Mouse (Mus musculus): ENCODE data around the gene Itpk1. TPM values are rescaled to one million over a fixed set of nuclear protein-coding genes. Genes with fewer than 3 reads are reported as not detected.

Itpk1 gene
- polyA plus RNA-seq, 1 experiment from 2014 or later, result 40.6 TPM

DNA sequence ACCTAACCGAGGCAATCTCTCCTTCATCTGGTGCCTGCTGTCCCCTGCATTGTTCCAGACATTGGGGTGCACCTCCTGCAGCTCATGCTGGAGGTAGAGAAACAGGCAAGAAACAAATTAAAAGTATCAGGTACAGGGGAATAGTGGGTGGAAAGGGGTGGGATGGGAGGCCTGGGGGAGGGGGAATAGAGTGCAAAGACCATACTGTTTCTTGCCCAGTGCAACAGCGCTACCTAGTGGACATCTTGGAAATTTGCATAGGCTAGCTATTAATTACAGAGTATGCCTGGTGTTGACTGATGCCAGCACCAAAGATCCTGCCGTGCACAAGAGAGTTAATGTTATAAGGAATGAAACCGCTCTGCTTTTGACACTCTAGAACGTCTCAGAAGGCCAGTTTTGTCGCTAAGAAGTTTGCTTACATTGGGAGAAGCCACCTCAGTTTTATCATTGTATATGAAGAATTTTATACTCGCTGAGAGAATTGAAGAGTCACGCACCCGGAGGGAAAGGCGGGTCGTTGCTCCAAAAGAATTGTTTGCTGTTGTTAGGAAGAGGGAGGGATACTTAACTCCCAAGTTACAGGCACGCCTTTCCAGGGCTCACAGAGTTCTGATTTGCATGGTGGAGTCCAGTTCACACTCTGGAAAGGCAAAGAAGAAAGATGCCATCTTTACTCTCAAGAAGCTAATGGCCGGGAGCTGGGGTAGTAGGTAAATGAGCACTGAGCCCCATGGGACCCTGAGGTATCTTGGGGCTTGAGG lies 15.0 kb upstream of the Itpk1 start:
- H3K9ac ChIP-seq (replicated peaks; ENCODE audit: low read depth, low read length), result no peak overlapping the region
- no peak overlapping the region for H3K4me3 ChIP-seq (ENCODE audit: low read depth, low read length)
- no peaks in the 10 kb centered on the region for H3K27me3 ChIP-seq (ENCODE audit: control insufficient read depth, insufficient read depth, low read length)
- H3K27ac ChIP-seq (ENCODE audit: low read depth, low read length), result no peak overlapping the region
- no peaks in the 10 kb centered on the region for H3K36me3 ChIP-seq (ENCODE audit: control insufficient read depth, insufficient read depth, low read length)
- H3K4me1 ChIP-seq (ENCODE audit: control insufficient read depth, insufficient read depth, low read length), result no peaks in the 10 kb centered on the region
- no peaks in the 10 kb centered on the region for H3K9me3 ChIP-seq (ENCODE audit: control insufficient read depth, low read length)
- WGBS, result 28% methylated on average over 13 of the region's 13 CpGs
- ATAC-seq (ENCODE audit: low read depth), result peak; percentile 89
- H3K4me2 ChIP-seq (ENCODE audit: low read depth, low read length), result no peak overlapping the region

GRCm38 (mm10) chr12:102714654-102715395 lies 10.1 kb upstream of the Itpk1 start:
- Histone ChIP-seq H3K4me3 (ENCODE audit: low read depth, low read length) (no peak overlapping the region), H3K27ac (ENCODE audit: low read depth, low read length) (no peak overlapping the region), H3K9me3 (ENCODE audit: control insufficient read depth, low read length) (no peaks in the 10 kb centered on the region), H3K9ac (replicated peaks; ENCODE audit: low read depth, low read length) (no peak overlapping the region), H3K27me3 (ENCODE audit: control insufficient read depth, insufficient read depth, low read length) (no peaks in the 10 kb centered on the region), H3K4me1 (ENCODE audit: control insufficient read depth, insufficient read depth, low read length) (no peaks in the 10 kb centered on the region), H3K4me2 (ENCODE audit: low read depth, low read length) (no peak overlapping the region), H3K36me3 (ENCODE audit: control insufficient read depth, insufficient read depth, low read length) (no peaks in the 10 kb centered on the region)
- ATAC-seq (ENCODE audit: low read depth), result no peak
- 85% methylated on average over 10 of the region's 10 CpGs for WGBS

DNA sequence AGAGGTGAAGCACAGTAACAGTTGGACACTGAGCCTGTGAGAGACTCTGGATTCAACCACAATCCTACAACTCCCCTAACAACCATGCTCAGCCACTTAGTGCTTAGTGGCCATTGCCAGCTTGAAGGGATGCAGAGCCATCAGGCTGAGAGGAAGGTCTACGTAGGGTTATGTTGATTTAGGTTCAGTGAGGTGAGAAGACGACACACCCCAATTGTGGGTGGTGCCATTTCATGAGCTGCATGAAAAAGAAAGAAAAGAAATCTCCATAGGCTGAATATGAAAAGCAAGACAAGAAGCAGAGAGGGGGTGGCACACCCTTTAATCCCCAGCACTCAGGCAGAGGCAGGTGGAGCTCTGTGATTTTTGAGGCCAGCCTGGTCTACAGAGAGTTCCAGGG lies 9.4 kb upstream of the Itpk1 start:
- no peak overlapping the region for H3K27ac ChIP-seq (ENCODE audit: low read depth, low read length)
- WGBS, result 73% methylated on average over 2 of the region's 2 CpGs
- no peak overlapping the region for H3K4me2 ChIP-seq (ENCODE audit: low read depth, low read length)
- no peak overlapping the region for H3K9ac ChIP-seq (replicated peaks; ENCODE audit: low read depth, low read length)
- no peaks in the 10 kb centered on the region for H3K4me1 ChIP-seq (ENCODE audit: control insufficient read depth, insufficient read depth, low read length)
- ATAC-seq (ENCODE audit: low read depth), result no peak
- H3K4me3 ChIP-seq (ENCODE audit: low read depth, low read length), result no peak overlapping the region
- H3K27me3 ChIP-seq (ENCODE audit: control insufficient read depth, insufficient read depth, low read length), result no peaks in the 10 kb centered on the region
- no peaks in the 10 kb centered on the region for H3K9me3 ChIP-seq (ENCODE audit: control insufficient read depth, low read length)
- no peaks in the 10 kb centered on the region for H3K36me3 ChIP-seq (ENCODE audit: control insufficient read depth, insufficient read depth, low read length)

- no peaks in the 10 kb centered on the region for H3K4me1 ChIP-seq (ENCODE audit: control insufficient read depth, insufficient read depth, low read length)
- no peak for ATAC-seq (ENCODE audit: low read depth)
- H3K4me2 ChIP-seq (ENCODE audit: low read depth, low read length), result no peak overlapping the region
- H3K36me3 ChIP-seq (ENCODE audit: control insufficient read depth, insufficient read depth, low read length), result no peaks in the 10 kb centered on the region
- no peak overlapping the region for H3K27ac ChIP-seq (ENCODE audit: low read depth, low read length)
- no peaks in the 10 kb centered on the region for H3K27me3 ChIP-seq (ENCODE audit: control insufficient read depth, insufficient read depth, low read length)
- H3K9ac ChIP-seq (replicated peaks; ENCODE audit: low read depth, low read length), result no peak overlapping the region
- WGBS, result 69% methylated on average over 20 of the region's 20 CpGs
- H3K9me3 ChIP-seq (ENCODE audit: control insufficient read depth, low read length), result no peaks in the 10 kb centered on the region
- H3K4me3 ChIP-seq (ENCODE audit: low read depth, low read length), result no peak overlapping the region
Observed at GRCm38 (mm10) chr12:102713153-102713865, 8.6 kb upstream of the Itpk1 start.

GRCm38 (mm10) chr12:102710851-102711375 lies 6.2 kb upstream of the Itpk1 start:
- Histone ChIP-seq H3K36me3 (ENCODE audit: control insufficient read depth, insufficient read depth, low read length) (no peaks in the 10 kb centered on the region), H3K9me3 (ENCODE audit: control insufficient read depth, low read length) (no peaks in the 10 kb centered on the region), H3K4me1 (ENCODE audit: control insufficient read depth, insufficient read depth, low read length) (no peaks in the 10 kb centered on the region), H3K4me2 (ENCODE audit: low read depth, low read length) (no peak overlapping the region), H3K27ac (ENCODE audit: low read depth, low read length) (no peak overlapping the region), H3K27me3 (ENCODE audit: control insufficient read depth, insufficient read depth, low read length) (no peaks in the 10 kb centered on the region), H3K9ac (replicated peaks; ENCODE audit: low read depth, low read length) (no peak overlapping the region), H3K4me3 (ENCODE audit: low read depth, low read length) (no peak overlapping the region)
- 56% methylated on average over 4 of the region's 4 CpGs for WGBS
- no peak for ATAC-seq (ENCODE audit: low read depth)

GRCm38 (mm10) chr12:102709896-102710295 lies 5.2 kb upstream of the Itpk1 start:
- H3K27ac ChIP-seq (ENCODE audit: low read depth, low read length), result no peak overlapping the region
- no peak overlapping the region for H3K4me2 ChIP-seq (ENCODE audit: low read depth, low read length)
- no peaks in the 10 kb centered on the region for H3K36me3 ChIP-seq (ENCODE audit: control insufficient read depth, insufficient read depth, low read length)
- no peaks in the 10 kb centered on the region for H3K9me3 ChIP-seq (ENCODE audit: control insufficient read depth, low read length)
- no peak for ATAC-seq (ENCODE audit: low read depth)
- H3K4me3 ChIP-seq (ENCODE audit: low read depth, low read length), result no peak overlapping the region
- H3K9ac ChIP-seq (replicated peaks; ENCODE audit: low read depth, low read length), result no peak overlapping the region
- WGBS, result 89% methylated on average over 5 of the region's 5 CpGs
- no peaks in the 10 kb centered on the region for H3K27me3 ChIP-seq (ENCODE audit: control insufficient read depth, insufficient read depth, low read length)
- H3K4me1 ChIP-seq (ENCODE audit: control insufficient read depth, insufficient read depth, low read length), result no peaks in the 10 kb centered on the region

GRCm38 (mm10) chr12:102708220-102708619 lies 3.5 kb upstream of the Itpk1 start:
- no peak overlapping the region for H3K4me3 ChIP-seq (ENCODE audit: low read depth, low read length)
- H3K9ac ChIP-seq (replicated peaks; ENCODE audit: low read depth, low read length), result no peak overlapping the region
- WGBS, result 74% methylated on average over 11 of the region's 11 CpGs

DNA sequence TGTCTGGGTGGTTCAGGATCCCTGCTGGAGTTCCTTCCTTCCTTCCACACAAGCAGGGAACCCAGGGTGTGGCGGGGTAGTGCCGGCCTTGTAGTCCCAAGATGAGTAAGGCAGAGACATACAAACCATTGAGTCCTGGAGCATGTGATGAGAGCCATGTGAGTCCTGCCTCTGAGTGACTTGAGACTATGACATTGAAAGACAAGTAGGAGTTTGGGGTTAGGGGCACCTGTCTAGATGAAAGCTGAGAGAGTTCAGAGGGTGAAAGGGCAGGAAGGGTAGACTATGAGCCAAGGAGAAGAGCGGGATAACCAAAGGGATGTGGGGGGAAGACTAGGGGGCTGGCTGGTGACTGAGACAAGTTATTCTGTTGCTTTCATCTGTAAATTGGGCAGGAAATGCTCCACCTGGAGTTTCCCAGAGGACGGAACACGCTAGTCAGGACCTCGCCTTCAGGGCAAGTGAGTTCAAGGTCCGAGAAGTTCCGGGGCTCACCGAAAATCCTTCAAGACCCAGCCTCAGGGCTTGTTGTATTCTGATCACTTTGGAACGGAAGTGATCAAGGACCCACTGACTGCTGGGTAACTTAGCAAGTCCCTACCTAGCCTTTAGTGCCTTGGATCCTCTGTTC lies 2.2 kb upstream of the Itpk1 start:
- no peaks in the 10 kb centered on the region for H3K27me3 ChIP-seq (ENCODE audit: control insufficient read depth, insufficient read depth, low read length)
- no peak overlapping the region for H3K27ac ChIP-seq (ENCODE audit: low read depth, low read length)
- H3K4me2 ChIP-seq (ENCODE audit: low read depth, low read length), result no peak overlapping the region
- H3K36me3 ChIP-seq (ENCODE audit: control insufficient read depth, insufficient read depth, low read length), result no peaks in the 10 kb centered on the region
- no peak overlapping the region for H3K9ac ChIP-seq (replicated peaks; ENCODE audit: low read depth, low read length)
- no peaks in the 10 kb centered on the region for H3K9me3 ChIP-seq (ENCODE audit: control insufficient read depth, low read length)
- 96% methylated on average over 10 of the region's 10 CpGs for WGBS
- ATAC-seq (ENCODE audit: low read depth), result no peak
- no peak overlapping the region for H3K4me3 ChIP-seq (ENCODE audit: low read depth, low read length)
- peaks cover 18% of the 10 kb centered on the region for H3K4me1 ChIP-seq (ENCODE audit: control insufficient read depth, insufficient read depth, low read length)

More at GRCm38 (mm10) chr12:102708220-102708619, 3.5 kb upstream of the Itpk1 start:
- H3K27me3 ChIP-seq (ENCODE audit: control insufficient read depth, insufficient read depth, low read length), result no peaks in the 10 kb centered on the region
- no peaks in the 10 kb centered on the region for H3K36me3 ChIP-seq (ENCODE audit: control insufficient read depth, insufficient read depth, low read length)
- peaks cover 11% of the 10 kb centered on the region for H3K4me1 ChIP-seq (ENCODE audit: control insufficient read depth, insufficient read depth, low read length)
- ATAC-seq (ENCODE audit: low read depth), result no peak
- no peaks in the 10 kb centered on the region for H3K9me3 ChIP-seq (ENCODE audit: control insufficient read depth, low read length)
- no peak overlapping the region for H3K27ac ChIP-seq (ENCODE audit: low read depth, low read length)
- H3K4me2 ChIP-seq (ENCODE audit: low read depth, low read length), result no peak overlapping the region

Measured in neural tube, embryonic 14.5 days (tissue).